Mouse (Mus musculus) thymus, postnatal 36 days (tissue): ENCODE measurements at regions not wholly inside any gene's neighbourhood (a gene's known extent, or its start where the extent isn't known, plus 50 kb on each side); places are given as distances from the start of the nearest gene placed in this dataset.

ENCODE experiments used
- DNase-seq, 2 experiments: peaks; one replicate each; pipeline ENCODE4 v3.0.0; 2022; ENCODE audit warnings: mixed read lengths in 2 of 2

GRCm38 (mm10) chr5:118316310-118317017, 71.4 kb downstream of the 2410131K14Rik start:
- no peak for DNase-seq

GRCm38 (mm10) chr5:118318073-118318472, 73.0 kb downstream of the 2410131K14Rik start:
- DNase-seq = no peak

GRCm38 (mm10) chr5:118318883-118319282, 73.9 kb downstream of the 2410131K14Rik start:
- no peak for DNase-seq

GRCm38 (mm10) chr5:118321719-118322455, 76.9 kb downstream of the 2410131K14Rik start:
- no peak for DNase-seq

GRCm38 (mm10) chr5:118323151-118323550, 78.1 kb downstream of the 2410131K14Rik start:
- no peak for DNase-seq

DNA sequence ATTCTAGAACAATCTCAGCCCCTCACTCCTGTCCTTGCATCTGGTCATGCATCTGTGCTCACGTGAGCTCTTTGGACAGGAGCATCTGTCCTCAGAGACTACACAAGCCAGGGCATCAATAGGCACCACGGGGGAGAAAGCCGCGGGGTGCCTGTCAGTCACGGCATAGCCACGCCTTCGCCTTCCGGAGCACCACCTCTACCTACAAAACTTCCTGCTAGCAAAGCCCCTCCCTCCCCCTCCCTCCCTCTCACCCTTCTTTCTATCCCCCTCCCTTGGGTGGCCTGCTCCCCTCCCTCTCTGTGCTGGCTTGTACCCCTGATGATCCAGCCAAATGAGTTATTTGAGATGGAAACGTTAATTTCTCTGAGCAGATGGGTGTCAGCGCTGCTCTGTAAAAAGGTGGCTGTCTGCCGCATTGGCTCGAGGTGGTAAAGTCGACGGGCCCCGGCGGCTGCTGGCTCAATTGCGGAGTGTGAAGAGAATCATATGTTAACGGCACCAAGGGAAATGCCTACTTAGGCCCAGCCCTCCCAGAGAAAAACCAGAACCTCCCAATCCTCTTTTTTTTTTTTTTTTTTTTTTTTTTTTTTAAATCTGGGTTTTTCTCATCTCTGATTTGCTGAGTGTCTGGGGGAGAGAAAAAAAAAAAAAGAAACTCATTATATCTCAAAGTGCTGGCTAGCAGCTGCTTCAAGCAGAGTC, 82.0 kb downstream of the 2410131K14Rik start:
- DNase-seq = peak; percentile 66 to 78

DNA sequence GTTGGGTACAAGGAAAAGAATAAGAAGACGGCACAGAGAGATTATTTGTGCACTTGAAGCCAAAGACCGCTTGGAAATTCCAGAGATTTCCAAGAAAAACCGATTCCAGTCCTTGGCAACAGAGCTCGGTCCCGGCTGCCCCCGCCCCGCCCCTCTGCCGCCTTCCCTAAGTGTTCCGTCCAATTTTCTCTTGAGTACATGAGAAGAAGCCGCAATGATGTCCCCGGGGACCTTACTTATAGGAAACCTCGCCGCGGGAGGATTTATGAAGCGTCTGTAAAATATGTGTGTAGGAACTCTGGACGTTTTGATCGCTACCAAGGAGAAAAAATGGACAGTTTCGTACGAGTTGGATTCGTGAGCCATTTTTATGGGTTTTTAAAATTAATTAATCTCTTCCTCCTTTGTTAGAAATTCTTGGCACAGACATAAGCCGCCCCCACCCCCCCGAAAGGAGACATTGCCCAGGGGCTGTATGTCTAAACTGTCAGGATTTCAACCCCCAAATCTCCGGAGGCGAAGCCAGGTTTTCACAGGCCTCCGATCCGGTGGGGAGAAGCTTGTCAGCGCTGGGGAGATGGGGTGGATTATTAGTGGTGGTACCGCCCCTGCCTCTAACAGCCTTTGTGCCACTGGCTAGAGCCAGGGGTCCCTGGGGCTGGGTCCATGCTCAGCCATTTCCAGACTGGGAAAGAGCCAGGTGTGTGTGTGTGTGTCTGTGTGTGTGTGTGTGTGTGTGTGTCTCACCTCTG, 83.1 kb downstream of the 2410131K14Rik start:
- DNase-seq = no peak

- DNase-seq = no peak
These were observed 84.1 kb downstream of the 2410131K14Rik start for GRCm38 (mm10) chr5:118329143-118329542.

DNA sequence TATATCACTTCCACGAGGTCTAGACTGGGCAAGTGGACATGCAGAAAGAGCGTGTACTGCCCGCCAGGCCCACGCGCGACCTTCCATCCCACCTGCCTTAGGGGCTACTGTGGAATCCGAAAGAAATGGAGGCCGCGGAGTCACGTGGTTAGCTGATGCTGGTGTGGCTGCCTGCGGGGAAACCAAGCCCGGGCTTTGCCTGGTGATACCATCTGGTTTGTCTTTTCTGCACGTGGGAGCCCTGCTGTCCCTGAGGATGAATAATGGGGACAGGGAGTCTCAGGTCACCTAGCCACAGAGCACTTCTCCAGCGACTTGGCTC, 86.2 kb downstream of the 2410131K14Rik start:
- no peak for DNase-seq

GRCm38 (mm10) chr5:118331608-118332394, 86.8 kb downstream of the 2410131K14Rik start:
- DNase-seq = peak; percentile 76 to 80

GRCm38 (mm10) chr5:118334054-118334453, 89.0 kb downstream of the 2410131K14Rik start:
- no peak for DNase-seq

DNA sequence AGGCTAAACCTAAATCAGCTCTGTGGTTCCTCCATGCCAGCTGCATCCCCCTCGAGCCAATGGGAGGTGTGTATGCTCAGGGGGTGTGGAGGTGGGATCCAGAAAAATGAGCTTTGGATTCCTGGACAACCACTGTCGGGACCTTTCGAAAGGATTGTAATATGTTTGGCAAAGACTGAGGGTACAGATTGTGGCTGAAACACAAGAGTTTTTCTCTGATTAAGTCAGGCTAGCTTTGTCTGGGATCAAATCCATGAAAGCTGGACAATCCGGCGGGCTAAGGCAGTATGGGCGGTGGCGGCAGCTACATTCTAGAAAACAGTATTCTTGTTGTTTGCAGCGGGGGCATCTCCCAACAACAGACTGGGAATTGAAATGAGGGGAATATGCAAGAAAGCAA, 93.2 kb downstream of the 2410131K14Rik start:
- DNase-seq = no peak

- DNase-seq = no peak
These were observed 94.9 kb downstream of the 2410131K14Rik start for GRCm38 (mm10) chr5:118339676-118340661.

GRCm38 (mm10) chr5:118343444-118344320, 98.7 kb downstream of the 2410131K14Rik start:
- no peak for DNase-seq

DNA sequence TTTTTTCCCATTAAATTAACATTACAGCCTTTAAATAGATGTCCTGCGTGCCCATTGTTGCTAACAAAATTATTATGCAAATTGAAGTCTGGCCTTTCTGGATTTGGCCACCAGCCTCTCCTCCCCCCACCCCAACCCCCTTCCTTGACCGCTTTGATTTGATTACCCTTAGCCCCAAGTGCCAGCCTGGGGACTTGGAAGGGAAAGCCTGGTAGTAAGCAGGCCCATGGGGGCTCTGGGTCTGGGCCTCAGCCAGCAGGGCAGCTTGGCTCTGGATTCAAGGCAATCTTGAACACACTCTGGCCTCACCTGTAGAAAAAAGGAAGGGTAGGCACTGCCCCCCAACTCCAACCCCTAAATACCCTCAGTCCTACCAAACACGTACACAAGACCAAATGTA, 100.2 kb downstream of the 2410131K14Rik start:
- DNase-seq = no peak

GRCm38 (mm10) chr5:118349057-118349456, 104.0 kb downstream of the 2410131K14Rik start:
- no peak for DNase-seq

GRCm38 (mm10) chr5:118351301-118351700, 106.3 kb downstream of the 2410131K14Rik start:
- no peak for DNase-seq

DNA sequence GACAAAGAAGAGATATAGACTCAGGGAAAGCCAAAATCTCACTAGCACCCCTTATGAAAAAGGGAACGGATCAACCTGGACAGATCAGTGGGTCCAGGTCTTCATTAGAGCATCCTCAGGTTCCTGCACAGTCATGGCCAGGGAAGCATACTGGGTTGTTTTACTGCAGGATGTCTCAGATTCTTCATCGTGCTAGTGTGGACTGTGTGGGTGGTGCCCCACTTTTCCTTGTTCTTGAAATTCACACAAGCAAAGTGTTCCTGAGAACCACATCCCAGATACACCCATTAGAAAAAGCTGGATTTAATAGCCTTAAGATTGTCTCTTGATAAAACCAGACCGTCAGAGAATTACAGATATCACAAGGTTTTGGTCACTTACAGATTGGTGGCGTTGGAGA, 107.1 kb downstream of the 2410131K14Rik start:
- no peak for DNase-seq

DNA sequence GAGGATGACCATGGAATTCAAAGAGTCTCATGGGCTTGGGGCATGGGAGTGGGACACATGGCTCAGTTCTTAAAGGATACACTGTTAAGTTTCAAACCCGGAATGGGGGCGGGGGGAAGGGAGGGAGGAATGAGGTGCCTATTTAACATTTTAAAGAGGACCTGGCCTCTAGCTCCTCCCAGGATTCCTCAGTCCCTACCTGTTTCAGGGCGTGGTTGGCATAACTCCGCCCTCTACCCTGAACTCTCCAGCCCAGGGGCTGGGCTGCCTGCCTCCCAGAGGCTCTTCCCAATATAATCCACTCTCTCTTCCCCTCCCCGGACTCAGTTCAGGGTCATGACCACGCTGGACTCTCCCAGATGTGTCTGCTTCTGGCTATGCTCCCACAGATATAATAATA, 108.0 kb downstream of the 2410131K14Rik start:
- no peak for DNase-seq

DNA sequence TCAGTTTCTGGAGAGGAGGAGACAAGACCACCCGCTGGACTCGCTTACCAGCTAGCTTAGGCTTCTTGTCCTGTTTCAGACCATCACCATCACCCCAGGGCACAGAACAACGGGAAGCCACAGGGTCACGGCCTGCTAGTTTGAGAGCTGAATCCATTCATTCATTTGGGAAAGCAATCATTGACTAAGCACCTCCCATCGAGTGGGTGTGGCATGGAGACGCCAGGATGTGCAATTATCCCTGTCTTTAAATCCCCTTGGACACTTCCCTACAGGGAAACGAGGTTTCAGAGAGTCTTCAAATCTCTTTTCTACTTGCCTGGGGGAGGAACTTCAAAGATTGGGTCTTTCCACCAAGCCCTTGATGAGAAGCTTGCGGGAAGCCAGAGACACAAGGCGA, 108.7 kb downstream of the 2410131K14Rik start:
- DNase-seq = no peak
